In the genomic region with DNA sequence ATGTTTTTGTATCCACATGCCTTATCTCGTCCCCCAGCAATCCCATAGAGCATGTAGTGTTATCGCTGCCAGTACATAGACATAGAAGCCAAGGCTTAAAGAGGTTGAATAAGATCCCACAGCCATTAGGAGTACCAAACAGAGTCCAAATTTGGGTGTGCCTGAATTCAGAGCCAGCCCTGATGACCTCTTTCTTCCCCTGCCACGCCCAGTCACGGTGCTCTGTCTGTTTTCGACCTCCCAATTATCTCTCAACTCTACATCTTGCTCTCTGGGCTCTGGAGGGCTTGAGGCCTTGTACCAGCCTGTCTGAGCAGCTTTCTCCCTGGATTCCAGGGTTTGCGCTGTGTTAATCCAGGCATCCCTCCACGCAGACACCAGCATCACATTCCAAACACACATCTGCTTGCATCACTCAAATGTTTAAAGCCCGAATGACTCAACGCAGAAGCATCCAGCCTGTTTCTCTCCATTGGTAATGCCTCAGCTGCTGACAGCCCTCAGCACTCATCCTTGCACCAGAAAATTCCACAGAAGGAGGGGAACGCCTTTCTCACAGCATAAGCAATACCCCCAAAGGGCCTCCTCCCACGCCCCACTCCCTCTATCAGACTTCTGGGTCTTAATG, we compare ENCODE assay signal across 9 mouse cellular contexts. TPM values are rescaled to one million over a fixed set of nuclear protein-coding genes. Genes with fewer than 3 reads are reported as not detected.
DNase-seq lines count a peak whose midpoint lies in the region; ATAC-seq and TF ChIP-seq lines count a peak whose summit lies in the region.
"Had no signal": no experiment of that assay in that cellular context is flagged by ENCODE, and none has a peak within 500 bp of the region (broad histone marks: within the 10 kb centered on the region; RNA-seq: fewer than 3 reads in every experiment).

No protein-coding gene starts in this region.

- no peaks in the 10 kb centered on the region for H3K9me3 ChIP-seq in ES-E14 (ENCODE audit: control insufficient read depth, insufficient read depth, low read depth, low read length)
- H3K9me3 ChIP-seq in embryonic facial prominence, embryonic 10.5 days = no peaks in the 10 kb centered on the region
- no peaks in the 10 kb centered on the region for H3K9me3 ChIP-seq in heart, embryonic 16.5 days (replicated peaks; ENCODE audit: control insufficient read depth, low read length)
- H3K9me3 ChIP-seq in lung, postnatal 0 days (ENCODE audit: low read length) = no peaks in the 10 kb centered on the region
- no peaks in the 10 kb centered on the region for H3K9me3 ChIP-seq in hindbrain, postnatal 0 days (ENCODE audit: low read length)

- no peak overlapping the region for H3K9ac ChIP-seq in ES-E14 (ENCODE audit: insufficient read depth, low read depth, low read length, poor library complexity, severe bottlenecking)
- no peak overlapping the region; the same call in 1 of the 2 replicates for H3K9ac ChIP-seq in heart, embryonic 16.5 days (ENCODE audit: low read length)
- no peak overlapping the region for H3K9ac ChIP-seq in lung, postnatal 0 days (replicated peaks; ENCODE audit: low read depth)
- no peak overlapping the region for H3K9ac ChIP-seq in hindbrain, postnatal 0 days (replicated peaks; ENCODE audit: low read length)

- no peaks in the 10 kb centered on the region for H3K36me3 ChIP-seq in ES-E14 (ENCODE audit: control insufficient read depth, insufficient read depth, low read length, poor library complexity, severe bottlenecking)
- no peaks in the 10 kb centered on the region for H3K36me3 ChIP-seq in embryonic facial prominence, embryonic 10.5 days (replicated peaks)
- no peaks in the 10 kb centered on the region for H3K36me3 ChIP-seq in heart, embryonic 16.5 days (ENCODE audit: control insufficient read depth, insufficient read depth)
- H3K36me3 ChIP-seq in lung, postnatal 0 days (ENCODE audit: insufficient read depth, low read length) = no peaks in the 10 kb centered on the region
- no peaks in the 10 kb centered on the region for H3K36me3 ChIP-seq in hindbrain, postnatal 0 days (ENCODE audit: insufficient read depth, low read length)

- H3K27me3 ChIP-seq in embryonic facial prominence, embryonic 10.5 days (replicated peaks; ENCODE audit: low read depth, poor library complexity, severe bottlenecking) = peaks cover 25% of the 10 kb centered on the region
- no peaks in the 10 kb centered on the region for H3K27me3 ChIP-seq in heart, embryonic 16.5 days (ENCODE audit: control insufficient read depth, insufficient read depth, low read length)
- no peaks in the 10 kb centered on the region for H3K27me3 ChIP-seq in lung, postnatal 0 days (replicated peaks; ENCODE audit: insufficient read depth, low read length)
- no peaks in the 10 kb centered on the region for H3K27me3 ChIP-seq in hindbrain, postnatal 0 days (ENCODE audit: insufficient read depth, low read length)

- H3K4me1 ChIP-seq in ES-E14 (ENCODE audit: control insufficient read depth in 2 of 2, insufficient read depth in 2 of 2, low read length in 2 of 2, poor library complexity in 1 of 2) = peaks cover 0 to 15% of the 10 kb centered on the region in 2 experiments; a peak in 3 of 4 replicates
- H3K4me1 ChIP-seq in embryonic facial prominence, embryonic 10.5 days = peaks cover 23% of the 10 kb centered on the region
- H3K4me1 ChIP-seq in heart, embryonic 16.5 days (ENCODE audit: control insufficient read depth, insufficient read depth, low read length) = peaks cover 13% of the 10 kb centered on the region
- H3K4me1 ChIP-seq in lung, postnatal 0 days (ENCODE audit: insufficient read depth, low read depth, low read length) = no peaks in the 10 kb centered on the region
- H3K4me1 ChIP-seq in hindbrain, postnatal 0 days (ENCODE audit: insufficient read depth, low read length) = peaks cover 4% of the 10 kb centered on the region; the same call in 1 of the 2 replicates

- peak; percentile 24 for DNase-seq in ES-E14 (ENCODE audit: low read depth, low spot score)
- peak; percentile 19 for DNase-seq in embryonic facial prominence, embryonic 10.5 days (ENCODE audit: low spot score)
- peak; percentile 87 for DNase-seq in lung, postnatal 0 days (ENCODE audit: low spot score)
- no peak for DNase-seq in thymus, postnatal 0 days (ENCODE audit: low spot score)
- no peak for DNase-seq in left cerebral cortex, adult 11 months (ENCODE audit: low spot score)
- DNase-seq in hindbrain, postnatal 0 days (ENCODE audit: low spot score) = no peak
- no peak for DNase-seq in right cerebral cortex, postnatal 25 days
- DNase-seq: spleen, adult 18-20 months had no signal

- H3K4me3 ChIP-seq in ES-E14 (ENCODE audit: insufficient read depth in 1 of 2, low read depth in 1 of 2, low read length in 2 of 2, poor library complexity in 1 of 2, severe bottlenecking in 1 of 2) = no peak overlapping the region
- H3K4me3 ChIP-seq in embryonic facial prominence, embryonic 10.5 days = no peak overlapping the region
- no peak overlapping the region for H3K4me3 ChIP-seq in heart, embryonic 16.5 days (ENCODE audit: low read length)
- H3K4me3 ChIP-seq in lung, postnatal 0 days (ENCODE audit: low read depth, low read length) = no peak overlapping the region
- no peak overlapping the region for H3K4me3 ChIP-seq in hindbrain, postnatal 0 days (ENCODE audit: low read length)

- no peak for TF ChIP-seq CTCF in lung, postnatal 0 days (IDR thresholded peaks at IDR 0.05)
- no peak for TF ChIP-seq CTCF in hindbrain, postnatal 0 days (IDR thresholded peaks at IDR 0.05; ENCODE audit: low read depth)

- no peak overlapping the region for H3K27ac ChIP-seq in ES-E14 (ENCODE audit: insufficient read depth, low read depth, low read length, poor library complexity, severe bottlenecking)
- no peak overlapping the region for H3K27ac ChIP-seq in embryonic facial prominence, embryonic 10.5 days (replicated peaks)
- H3K27ac ChIP-seq in heart, embryonic 16.5 days (ENCODE audit: low read length) = peak overlapping the region; percentile 23; the same call in 1 of the 2 replicates
- H3K27ac ChIP-seq in lung, postnatal 0 days (ENCODE audit: low read length) = no peak overlapping the region
- no peak overlapping the region for H3K27ac ChIP-seq in hindbrain, postnatal 0 days

- in situ Hi-C loops in ES-E14 (cut with MboI; ENCODE audit: low sequenced_read_pairs in 2 of 2, unreplicated experiment in 2 of 2) = no loop called here

- WGBS in embryonic facial prominence, embryonic 10.5 days = 85% methylated on average over 11 of the region's 11 CpGs
- 34% methylated on average over 11 of the region's 11 CpGs for WGBS in heart, embryonic 16.5 days
- 61% methylated on average over 11 of the region's 11 CpGs for WGBS in lung, postnatal 0 days
- 82% methylated on average over 11 of the region's 11 CpGs for whole genome bisulfite sequencing in hindbrain, postnatal 0 days

- ATAC-seq in heart, embryonic 16.5 days (replicated peaks; ENCODE audit: extremely low read depth, insufficient read depth, low FRiP score) = peak; percentile 84
- ATAC-seq in lung, postnatal 0 days = peak; percentile 91
- ATAC-seq in hindbrain, postnatal 0 days = no peak

- peak; percentile 24; the same call in 1 of the 2 replicates for TF ChIP-seq EP300 in lung, postnatal 0 days (IDR thresholded peaks at IDR 0.05)

- no peak overlapping the region for H3K4me2 ChIP-seq in heart, embryonic 16.5 days (ENCODE audit: low read depth, low read length)
- no peak overlapping the region for H3K4me2 ChIP-seq in lung, postnatal 0 days (replicated peaks; ENCODE audit: low read depth, low read length)
- no peak overlapping the region for H3K4me2 ChIP-seq in hindbrain, postnatal 0 days (ENCODE audit: low read depth, low read length)

TF ChIP-seq in ES-E14, 5 proteins besides CTCF, POLR2A, EP300 and RAD21:
- TF ChIP-seq MAFK (IDR thresholded peaks at IDR 0.05; ENCODE audit: insufficient read depth, low read depth, low read length) (no peak), ZNF384 (IDR thresholded peaks at IDR 0.05; ENCODE audit: low read depth, low read length) (no peak), HCFC1 (IDR thresholded peaks at IDR 0.05; ENCODE audit: borderline replicate concordance, insufficient read depth, low read length) (no peak), CHD2 (IDR thresholded peaks at IDR 0.05; ENCODE audit: low read depth, low read length) (no peak), ZC3H11A (IDR thresholded peaks at IDR 0.05; ENCODE audit: borderline replicate concordance, low read depth, low read length) (no peak)
TF ChIP-seq in ES-E14: peak in this region for 0.

RNA-seq across cellular contexts. Expression of gene Abca4, which starts 43.9 kb away (rescaled TPM):
- total RNA-seq in ES-E14 (2012; rRNA removed) = 1.4 and 2.3 TPM in 2 replicates
- 1.9 and 2.0 TPM in 2 replicates for polyA plus RNA-seq in embryonic facial prominence, embryonic 10.5 days (2016; fragmentation: Nextera tagmentation; extraction: Ambion mirVana)
- polyA plus RNA-seq in heart, embryonic 16.5 days (2015; fragmentation: Nextera tagmentation; extraction: Ambion mirVana) = 3.4 and 3.5 TPM in 2 replicates
- polyA plus RNA-seq in lung, postnatal 0 days (2015; fragmentation: Nextera tagmentation; extraction: Ambion mirVana) = 2.3 and 2.5 TPM in 2 replicates
- 0.18 and 0.42 TPM in 2 replicates for polyA plus RNA-seq in thymus, postnatal 0 days (2015; fragmentation: Nextera tagmentation; extraction: Ambion mirVana)
- 8.7 and 11.7 TPM in 2 replicates for total RNA-seq in hindbrain, postnatal 0 days (2014; rRNA removed)
- polyA plus RNA-seq in hindbrain, postnatal 0 days (2015; fragmentation: Nextera tagmentation; extraction: Ambion mirVana) = 3.9 and 4.8 TPM in 2 replicates

Comparison
In these comparisons a context has a peak if more than half of its experiments do, and no peak if none do; other contexts are left out.
1. DNase-seq: peak in ES-E14 (single experiment), embryonic facial prominence, embryonic 10.5 days (single experiment) and lung, postnatal 0 days (single experiment); none in thymus, postnatal 0 days (single experiment), left cerebral cortex, adult 11 months (single experiment), hindbrain, postnatal 0 days (single experiment) and right cerebral cortex, postnatal 25 days (single experiment).